Mouse (Mus musculus) myocyte (in vitro differentiated cells): ENCODE results near the gene Sept6. TPM values are rescaled to one million over a fixed set of nuclear protein-coding genes. Genes with fewer than 3 reads are reported as not detected.

ENCODE experiments used
- H3K27me3 ChIP-seq: one replicate; pipeline ENCODE4 v1.6.1; 2011; ENCODE audit not compliant: control insufficient read depth, insufficient read depth, insufficient read length
- H3K36me3 ChIP-seq: one replicate; pipeline ENCODE4 v1.6.1; 2011; ENCODE audit not compliant: control insufficient read depth, insufficient read depth
- H3K4me2 ChIP-seq: one replicate; pipeline ENCODE4 v1.6.1; 2011; ENCODE audit warnings: low read depth, control low read depth
- H3K4me3 ChIP-seq: one replicate; pipeline ENCODE4 v1.5.1; 2011; ENCODE audit warnings: mild to moderate bottlenecking, control low read depth, moderate library complexity
- H3K79me2 ChIP-seq: one replicate; pipeline ENCODE4 v1.6.1; 2011; ENCODE audit not compliant: control insufficient read depth, insufficient read depth
- H3ac ChIP-seq: one replicate; pipeline ENCODE4 v1.6.1; 2011; ENCODE audit not compliant: control insufficient read depth, insufficient read length
- CEBPB ChIP-seq: IDR thresholded peaks from 2 replicates; pipeline ENCODE4 v1.6.1; 2011; ENCODE audit warnings: mild to moderate bottlenecking, moderate library complexity; ENCODE audit not compliant: poor library complexity, insufficient read depth, severe bottlenecking
- E2F4 ChIP-seq: IDR thresholded peaks from one replicate; pipeline ENCODE4 v1.6.1; 2011; ENCODE audit warnings: mild to moderate bottlenecking, control low read depth, moderate library complexity; ENCODE audit not compliant: insufficient read depth
- MAX ChIP-seq: IDR thresholded peaks from one replicate; pipeline ENCODE4 v1.6.1; 2011; ENCODE audit warnings: low read depth, mild to moderate bottlenecking, control low read depth
- MYOD1 ChIP-seq, 3 experiments: IDR thresholded peaks; one replicate each; pipeline ENCODE4 v1.6.1; 2011; ENCODE audit warnings: control low read depth in 2 of 3, low read depth in 2 of 3, mild to moderate bottlenecking in 2 of 3, moderate library complexity in 1 of 3; ENCODE audit not compliant: insufficient read length in 2 of 3, control insufficient read depth in 1 of 3
- MYOG ChIP-seq, 3 experiments: IDR thresholded peaks; one replicate each; pipeline ENCODE4 v1.6.1; 2011; ENCODE audit warnings: control low read depth in 2 of 3, low read depth in 2 of 3, mild to moderate bottlenecking in 2 of 3; ENCODE audit not compliant: insufficient read length in 2 of 3, control insufficient read depth in 1 of 3, insufficient read depth in 1 of 3
- POLR2A ChIP-seq: IDR thresholded peaks from one replicate; pipeline ENCODE4 v1.6.1; 2011; ENCODE audit warnings: low read depth, mild to moderate bottlenecking, control low read depth, moderate library complexity; ENCODE audit not compliant: insufficient read length
- POLR2AphosphoS2 ChIP-seq: IDR thresholded peaks from one replicate; pipeline ENCODE4 v1.6.1; 2011; ENCODE audit warnings: low read depth, control low read depth; ENCODE audit not compliant: insufficient read length
- REST ChIP-seq: IDR thresholded peaks from one replicate; pipeline ENCODE4 v1.6.1; 2011; ENCODE audit warnings: mild to moderate bottlenecking, control low read depth, moderate library complexity; ENCODE audit not compliant: insufficient read depth, insufficient read length
- SRF ChIP-seq: IDR thresholded peaks from one replicate; pipeline ENCODE4 v1.6.1; 2011; ENCODE audit warnings: low read depth; ENCODE audit not compliant: control insufficient read depth, insufficient read length
- TCF12 ChIP-seq: IDR thresholded peaks from one replicate; pipeline ENCODE4 v1.6.1; 2011; ENCODE audit warnings: mild to moderate bottlenecking, control low read depth; ENCODE audit not compliant: poor library complexity, insufficient read depth, severe bottlenecking
- TCF3 ChIP-seq: IDR thresholded peaks from one replicate; pipeline ENCODE4 v1.6.1; 2011; ENCODE audit warnings: low read depth, control low read depth; ENCODE audit not compliant: insufficient read length
- USF1 ChIP-seq: IDR thresholded peaks from one replicate; pipeline ENCODE4 v1.6.1; 2011; ENCODE audit warnings: low read depth, mild to moderate bottlenecking, control low read depth, moderate library complexity
- polyA plus RNA-seq: library from polyadenylated mRNA; unstranded; fragments of >200 nt; fragmentation: generic; extraction: Trizol; gene quantifications from one replicate; pipeline ENCODE4 v1.2.1, GENCODE M21; 2012; ENCODE audit warnings: missing spikeins

The Sept6 gene
- polyA plus RNA-seq, 1 experiment, result 8.3 TPM

DNA sequence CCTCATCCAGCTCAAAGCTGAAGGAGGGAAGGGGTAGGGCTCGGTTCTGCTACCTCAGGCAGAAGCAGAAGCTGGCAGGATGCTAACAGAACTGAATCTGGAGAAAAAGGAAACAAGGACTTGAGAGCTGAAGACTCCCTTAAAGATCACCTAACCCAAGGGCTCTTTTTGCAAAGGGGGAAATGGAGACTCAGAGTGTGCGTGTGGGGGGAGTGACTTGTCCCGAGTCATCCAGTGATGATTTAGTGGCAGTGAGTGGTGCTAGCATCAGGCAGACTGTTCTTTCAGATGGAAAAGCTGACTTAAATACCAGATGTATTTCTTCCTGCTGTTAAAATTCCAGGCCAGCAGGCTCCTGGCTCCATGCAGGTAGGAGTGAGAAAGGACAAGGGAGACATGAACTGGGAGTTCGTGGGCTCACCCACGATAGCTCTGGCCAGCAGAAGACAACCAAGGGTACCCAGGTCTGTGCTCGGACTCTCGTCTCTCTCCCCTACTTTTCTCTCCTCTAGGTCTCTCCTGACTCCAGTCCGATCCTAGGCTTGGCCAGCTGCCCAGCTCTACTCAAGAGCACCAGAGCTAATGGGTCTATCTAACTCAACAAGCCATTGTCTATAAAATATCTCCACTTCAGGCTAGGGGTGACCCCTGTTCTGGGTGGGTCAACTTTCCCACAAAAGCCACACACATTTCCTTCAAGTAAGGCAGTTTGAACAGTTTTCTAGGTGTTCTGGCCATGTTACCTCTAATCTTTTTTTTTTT lies 8.5 kb downstream of the Sept6 start:
- Histone ChIP-seq H3K4me2 (no peak overlapping the region), H3K4me3 (no peak overlapping the region), H3K27me3 (no peaks in the 10 kb centered on the region), H3K36me3 (no peaks in the 10 kb centered on the region), H3ac (no peak overlapping the region), H3K79me2 (no peaks in the 10 kb centered on the region)
- TF ChIP-seq TCF12 (no peak), POLR2AphosphoS2 (no peak), MYOD1 (IDR thresholded peaks at IDR 0.05; ENCODE audit: control insufficient read depth in 1 of 3, insufficient read length in 2 of 3, low read depth in 2 of 3) (no peak), MYOG (IDR thresholded peaks at IDR 0.05; ENCODE audit: control insufficient read depth in 1 of 3, insufficient read depth in 1 of 3, insufficient read length in 2 of 3, low read depth in 2 of 3) (no peak), POLR2A (no peak), MAX (no peak), TCF3 (no peak), USF1 (no peak), REST (no peak), E2F4 (no peak), CEBPB (no peak), SRF (no peak)

DNA sequence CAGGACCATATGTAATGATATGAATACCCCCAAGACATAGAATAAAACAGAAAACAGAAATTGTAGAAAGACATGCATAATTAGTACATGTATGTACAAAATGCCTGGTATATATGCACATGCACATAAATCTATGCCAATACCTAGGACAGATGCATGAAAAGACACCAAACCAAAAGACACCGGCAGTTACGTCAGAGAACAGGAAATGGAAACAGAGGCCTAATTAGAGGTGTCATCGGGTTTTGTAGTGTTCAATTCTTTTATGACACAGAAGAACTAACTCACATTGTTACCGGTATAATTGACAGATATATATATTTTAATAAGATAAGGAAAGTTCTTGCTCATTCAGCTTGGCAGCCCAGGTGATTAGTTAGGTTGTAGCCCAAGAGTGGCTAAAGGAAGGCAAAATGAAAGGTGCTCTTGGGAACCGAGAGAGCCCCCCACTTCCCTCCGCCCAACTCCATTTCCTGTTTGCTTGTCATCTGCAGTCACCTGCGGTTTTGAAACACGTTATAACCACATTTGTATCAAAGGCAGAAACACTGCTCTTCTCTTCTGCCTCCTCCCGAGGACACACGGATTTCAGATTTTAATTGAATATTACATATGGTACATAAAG lies 10.9 kb downstream of the Sept6 start:
- no peak overlapping the region for H3K4me3 ChIP-seq
- H3ac ChIP-seq, result no peak overlapping the region
- no peak overlapping the region for H3K4me2 ChIP-seq
- H3K27me3 ChIP-seq, result no peaks in the 10 kb centered on the region
- TF ChIP-seq E2F4 (no peak), REST (no peak), MAX (no peak), MYOD1 (IDR thresholded peaks at IDR 0.05; ENCODE audit: control insufficient read depth in 1 of 3, insufficient read length in 2 of 3, low read depth in 2 of 3) (no peak), POLR2A (no peak), TCF3 (no peak), POLR2AphosphoS2 (no peak), USF1 (no peak), CEBPB (no peak), TCF12 (no peak), SRF (no peak), MYOG (IDR thresholded peaks at IDR 0.05; ENCODE audit: control insufficient read depth in 1 of 3, insufficient read depth in 1 of 3, insufficient read length in 2 of 3, low read depth in 2 of 3) (no peak)
- H3K36me3 ChIP-seq, result no peaks in the 10 kb centered on the region
- no peaks in the 10 kb centered on the region for H3K79me2 ChIP-seq

GRCm38 (mm10) chrX:36977863-36978262 lies 13.7 kb downstream of the Sept6 start:
- H3ac ChIP-seq, result no peak overlapping the region
- no peaks in the 10 kb centered on the region for H3K27me3 ChIP-seq
- no peak overlapping the region for H3K4me2 ChIP-seq
- H3K4me3 ChIP-seq, result no peak overlapping the region
- TF ChIP-seq USF1, result no peak
- no peak for TF ChIP-seq TCF12
- TF ChIP-seq MAX, result no peak
- TF ChIP-seq REST, result no peak
- no peak for TF ChIP-seq CEBPB
- TF ChIP-seq MYOG (IDR thresholded peaks at IDR 0.05; ENCODE audit: control insufficient read depth in 1 of 3, insufficient read depth in 1 of 3, insufficient read length in 2 of 3, low read depth in 2 of 3), result no peak
- TF ChIP-seq POLR2AphosphoS2, result no peak
- TF ChIP-seq SRF, result no peak
- no peak for TF ChIP-seq TCF3
- TF ChIP-seq MYOD1 (IDR thresholded peaks at IDR 0.05; ENCODE audit: control insufficient read depth in 1 of 3, insufficient read length in 2 of 3, low read depth in 2 of 3), result no peak
- no peak for TF ChIP-seq E2F4
- TF ChIP-seq POLR2A, result no peak
- H3K79me2 ChIP-seq, result no peaks in the 10 kb centered on the region
- no peaks in the 10 kb centered on the region for H3K36me3 ChIP-seq

GRCm38 (mm10) chrX:36976980-36977379 lies 14.6 kb downstream of the Sept6 start:
- no peak overlapping the region for H3K4me3 ChIP-seq
- H3K79me2 ChIP-seq, result no peaks in the 10 kb centered on the region
- no peak overlapping the region for H3ac ChIP-seq
- H3K4me2 ChIP-seq, result no peak overlapping the region
- no peaks in the 10 kb centered on the region for H3K27me3 ChIP-seq
- TF ChIP-seq POLR2A, result no peak
- TF ChIP-seq SRF, result no peak
- TF ChIP-seq TCF12, result no peak
- no peak for TF ChIP-seq REST
- TF ChIP-seq MYOD1 (IDR thresholded peaks at IDR 0.05; ENCODE audit: control insufficient read depth in 1 of 3, insufficient read length in 2 of 3, low read depth in 2 of 3), result no peak
- TF ChIP-seq E2F4, result no peak
- TF ChIP-seq CEBPB, result no peak
- no peak for TF ChIP-seq MAX
- no peak for TF ChIP-seq POLR2AphosphoS2
- TF ChIP-seq TCF3, result no peak
- no peak for TF ChIP-seq MYOG (IDR thresholded peaks at IDR 0.05; ENCODE audit: control insufficient read depth in 1 of 3, insufficient read depth in 1 of 3, insufficient read length in 2 of 3, low read depth in 2 of 3)
- no peak for TF ChIP-seq USF1
- no peaks in the 10 kb centered on the region for H3K36me3 ChIP-seq
